ENCODE assay signal across 9 mouse cellular contexts in the genomic region with DNA sequence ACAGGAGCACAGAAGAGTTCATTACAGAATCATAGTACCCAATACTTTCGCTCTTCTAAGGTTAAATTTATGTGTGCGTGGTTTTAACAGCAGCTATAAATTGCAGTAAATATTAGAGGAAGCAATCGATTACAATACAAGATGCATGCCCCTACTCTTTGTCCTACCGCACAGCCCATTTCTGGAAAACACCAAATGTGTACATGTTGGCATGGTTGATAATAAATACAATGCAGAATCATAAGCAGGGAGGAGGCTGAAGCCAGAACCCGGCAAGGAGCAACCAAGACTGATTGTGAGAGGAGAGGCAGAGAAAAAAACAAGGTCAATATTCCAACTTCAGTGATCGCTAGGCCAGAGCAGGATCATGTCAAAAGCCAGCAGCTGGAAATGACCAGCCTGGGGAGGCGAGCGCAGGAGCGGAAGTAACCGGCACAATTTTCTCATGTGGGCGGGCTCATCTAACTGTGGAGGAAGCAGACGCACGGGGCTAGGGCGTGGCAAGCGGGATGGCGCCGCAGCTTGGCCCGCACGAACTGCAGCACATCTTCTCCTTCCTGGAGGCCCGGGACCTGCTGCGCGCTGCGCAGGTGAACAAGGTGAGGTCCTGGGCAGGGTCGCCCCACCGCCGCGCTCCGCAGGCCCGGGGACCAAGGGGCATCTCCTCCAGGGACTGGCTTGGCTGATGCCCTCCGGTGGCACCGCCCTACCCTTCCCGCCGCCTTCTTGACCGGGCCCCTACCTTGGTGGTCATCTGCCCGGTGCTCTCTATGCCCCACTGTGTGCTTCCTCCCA. TPM values are rescaled to one million over a fixed set of nuclear protein-coding genes. Genes with fewer than 3 reads are reported as not detected.
DNase-seq lines count a peak whose midpoint lies in the region; ATAC-seq lines count a peak whose summit lies in the region.
"Had no signal": no experiment of that assay in that cellular context is flagged by ENCODE, and none has a peak within 500 bp of the region (broad histone marks: within the 10 kb centered on the region; RNA-seq: fewer than 3 reads in every experiment).

TSS of gene Fbxw17 (plus strand) at position 476 of the 795 bp plus-strand sequence.

- DNase-seq in 3134 (ENCODE audit: extremely low read depth, insufficient read length, low spot score) (peak; percentile 84), liver (peak; percentile 70)
- peak; percentile 41 to 51 for DNase-seq in adrenal gland, postnatal 4 days (ENCODE audit: low spot score in 2 of 2)
- DNase-seq in embryonic facial prominence, embryonic 14.5 days (ENCODE audit: low spot score) = peak; percentile 92
- peak; percentile 89 for DNase-seq in heart, embryonic 10.5 days (ENCODE audit: low spot score)
- peak; percentile 47 to 78 for DNase-seq in spleen, postnatal 4 days (ENCODE audit: low spot score in 2 of 2)

- peaks cover 20% of the 10 kb centered on the region; the same call in 1 of the 2 replicates for H3K36me3 ChIP-seq in embryonic facial prominence, embryonic 14.5 days (ENCODE audit: control insufficient read depth, insufficient read depth, low read length)
- H3K36me3 ChIP-seq in heart, embryonic 10.5 days = peaks cover 19% of the 10 kb centered on the region
- peaks cover 24% of the 10 kb centered on the region for H3K36me3 ChIP-seq in kidney, embryonic 15.5 days

- H3K9ac ChIP-seq in embryonic facial prominence, embryonic 14.5 days (ENCODE audit: low read depth, low read length) = peak within 1 kb of the TSS; percentile 89
- H3K9ac ChIP-seq in kidney, embryonic 15.5 days = peak within 1 kb of the TSS; percentile 72

- H3K27me3 ChIP-seq in embryonic facial prominence, embryonic 14.5 days (replicated peaks; ENCODE audit: control insufficient read depth, insufficient read depth, low read length) = no peaks in the 10 kb centered on the region
- H3K27me3 ChIP-seq in heart, embryonic 10.5 days (ENCODE audit: insufficient read depth, poor library complexity, severe bottlenecking) = no peaks in the 10 kb centered on the region
- no peaks in the 10 kb centered on the region for H3K27me3 ChIP-seq in kidney, embryonic 15.5 days

- peak within 1 kb of the TSS; percentile 83 for H3K4me3 ChIP-seq in embryonic facial prominence, embryonic 14.5 days (ENCODE audit: low read depth, low read length)
- H3K4me3 ChIP-seq in heart, embryonic 10.5 days = peak within 1 kb of the TSS; percentile 78
- H3K4me3 ChIP-seq in kidney, embryonic 15.5 days (replicated peaks) = peak within 1 kb of the TSS; percentile 90

- ATAC-seq in embryonic facial prominence, embryonic 14.5 days (ENCODE audit: low read depth) = peak; percentile 97
- peak; percentile 97 for ATAC-seq in kidney, embryonic 15.5 days (replicated peaks; ENCODE audit: low FRiP score)
- ATAC-seq in monocyte, adult 5-6 weeks (replicated peaks; ENCODE audit: insufficient number of reproducible peaks, low FRiP score, low TSS enrichment, poor library complexity, severe bottlenecking) = 0 out of 2 replicates have a peak, but pooled peaks have one; percentile 66

- 0 out of 2 replicates have a peak, but pooled peaks cover 3% of the 10 kb centered on the region for H3K4me1 ChIP-seq in embryonic facial prominence, embryonic 14.5 days (ENCODE audit: control insufficient read depth, insufficient read depth, low read length)
- H3K4me1 ChIP-seq in heart, embryonic 10.5 days = peaks cover 8% of the 10 kb centered on the region
- H3K4me1 ChIP-seq in kidney, embryonic 15.5 days = peaks cover 11% of the 10 kb centered on the region; the same call in 1 of the 2 replicates

- H3K4me2 ChIP-seq in embryonic facial prominence, embryonic 14.5 days (ENCODE audit: low read depth, low read length) = peak within 1 kb of the TSS; percentile 64
- H3K4me2 ChIP-seq in kidney, embryonic 15.5 days = peak within 1 kb of the TSS; percentile 71

- WGBS in embryonic facial prominence, embryonic 14.5 days = 22% methylated on average over 17 of the region's 35 CpGs
- WGBS in heart, embryonic 10.5 days = 11% methylated on average over 35 of the region's 35 CpGs
- WGBS in kidney, embryonic 15.5 days = 12% methylated on average over 31 of the region's 35 CpGs

- H3K27ac ChIP-seq in embryonic facial prominence, embryonic 14.5 days (replicated peaks; ENCODE audit: low read depth, low read length) = peak within 1 kb of the TSS; percentile 56; the same call in 1 of the 2 replicates
- peak within 1 kb of the TSS; percentile 91 for H3K27ac ChIP-seq in heart, embryonic 10.5 days
- peak within 1 kb of the TSS; percentile 27; the same call in 1 of the 2 replicates for H3K27ac ChIP-seq in kidney, embryonic 15.5 days

- no peaks in the 10 kb centered on the region for H3K9me3 ChIP-seq in embryonic facial prominence, embryonic 14.5 days (ENCODE audit: control insufficient read depth, low read length)
- no peaks in the 10 kb centered on the region for H3K9me3 ChIP-seq in heart, embryonic 10.5 days
- H3K9me3 ChIP-seq in kidney, embryonic 15.5 days (replicated peaks) = no peaks in the 10 kb centered on the region

RNA-seq across cellular contexts. Expression of gene Fbxw17, which starts in this region (rescaled TPM):
- total RNA-seq in adrenal gland, postnatal 4 days (2021) = 10 to 100 TPM; 23.2 to 28.0 TPM
- polyA plus RNA-seq in embryonic facial prominence, embryonic 14.5 days (2014; fragmentation: Nextera tagmentation; extraction: Ambion mirVana) = 33.7 and 35.9 TPM in 2 replicates
- polyA plus RNA-seq in heart, embryonic 10.5 days (2016; fragmentation: Nextera tagmentation; extraction: Ambion mirVana) = 29.4 and 35.7 TPM in 2 replicates
- polyA plus RNA-seq in kidney, embryonic 15.5 days (2015; fragmentation: Nextera tagmentation; extraction: Ambion mirVana) = 26.1 and 31.5 TPM in 2 replicates
- total RNA-seq in monocyte, adult 5-6 weeks (2017) = 13.8 to 17.7 TPM (median 14.6 TPM) in 3 replicates
- total RNA-seq: MEL had no signal

Comparison
In these comparisons a context has a peak if more than half of its experiments do, and no peak if none do; other contexts are left out.
1. Peak in every context shown above with its lines: DNase-seq, ATAC-seq, H3K4me3 ChIP-seq and H3K27ac ChIP-seq.
2. H3K27ac ChIP-seq: peak in every context shown above with its lines; median percentile 91 in heart, embryonic 10.5 days; 56 in embryonic facial prominence, embryonic 14.5 days; 27 in kidney, embryonic 15.5 days.